Mouse (Mus musculus): ENCODE results near the gene Ak1. TPM values are rescaled to one million over a fixed set of nuclear protein-coding genes. Genes with fewer than 3 reads are reported as not detected.

Gene Ak1
- polyA plus RNA-seq, 1 experiment, result 23.5 TPM

DNA sequence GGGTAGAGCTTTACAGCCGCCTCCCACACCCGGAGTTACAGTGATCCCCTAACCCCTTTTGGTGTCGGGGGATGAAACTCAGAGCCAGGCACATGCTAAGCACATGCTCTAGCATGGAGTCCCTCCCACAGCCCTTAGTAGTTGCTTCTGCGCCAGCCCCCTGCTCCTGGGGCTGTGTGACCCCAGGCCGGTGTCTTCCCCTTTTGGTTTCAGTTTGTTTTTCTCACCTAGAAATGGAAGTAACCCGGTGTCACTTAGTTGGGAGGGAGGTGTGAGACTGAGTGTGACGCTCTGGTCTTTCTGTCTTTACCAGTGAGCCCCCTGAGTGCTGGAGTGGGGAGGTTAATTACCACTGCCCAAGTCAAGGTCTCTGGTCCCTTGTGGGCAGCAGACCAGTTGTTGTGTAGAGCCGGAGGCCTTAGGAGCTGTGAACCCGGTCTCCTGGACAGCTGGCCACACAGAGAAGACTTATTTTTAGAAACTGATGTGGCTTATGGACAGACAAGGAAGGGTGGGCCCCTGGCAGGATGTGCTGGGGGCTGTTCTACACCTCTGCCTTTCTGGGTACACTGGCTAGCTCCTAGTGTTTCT is 33.7 kb upstream of the Ak1 start:
- Histone ChIP-seq H3K36me3 (ENCODE audit: control insufficient read depth, insufficient read depth, low read length) (no peaks in the 10 kb centered on the region), H3K27me3 (ENCODE audit: control insufficient read depth, insufficient read depth, low read length) (no peaks in the 10 kb centered on the region), H3K4me1 (replicated peaks; ENCODE audit: control insufficient read depth, insufficient read depth, low read length) (peaks cover 22% of the 10 kb centered on the region), H3K4me3 (ENCODE audit: control insufficient read depth, insufficient read depth, low read length) (peak overlapping the region; percentile 67), H3K27ac (ENCODE audit: control insufficient read depth, insufficient read depth, low read length) (peak overlapping the region; percentile 61; the same call in 1 of the 2 replicates)
- peak; percentile 30 for DNase-seq
- WGBS, result 4% methylated on average over 9 of the region's 9 CpGs
- TF ChIP-seq POLR2A (IDR thresholded peaks at IDR 0.05; ENCODE audit: control insufficient read depth, extremely low read depth, insufficient read depth, low read length, poor library complexity) (no peak), CTCF (IDR thresholded peaks at IDR 0.05; ENCODE audit: borderline replicate concordance, control insufficient read depth, extremely low read depth, insufficient read depth, low read length, poor library complexity) (no peak)

DNA sequence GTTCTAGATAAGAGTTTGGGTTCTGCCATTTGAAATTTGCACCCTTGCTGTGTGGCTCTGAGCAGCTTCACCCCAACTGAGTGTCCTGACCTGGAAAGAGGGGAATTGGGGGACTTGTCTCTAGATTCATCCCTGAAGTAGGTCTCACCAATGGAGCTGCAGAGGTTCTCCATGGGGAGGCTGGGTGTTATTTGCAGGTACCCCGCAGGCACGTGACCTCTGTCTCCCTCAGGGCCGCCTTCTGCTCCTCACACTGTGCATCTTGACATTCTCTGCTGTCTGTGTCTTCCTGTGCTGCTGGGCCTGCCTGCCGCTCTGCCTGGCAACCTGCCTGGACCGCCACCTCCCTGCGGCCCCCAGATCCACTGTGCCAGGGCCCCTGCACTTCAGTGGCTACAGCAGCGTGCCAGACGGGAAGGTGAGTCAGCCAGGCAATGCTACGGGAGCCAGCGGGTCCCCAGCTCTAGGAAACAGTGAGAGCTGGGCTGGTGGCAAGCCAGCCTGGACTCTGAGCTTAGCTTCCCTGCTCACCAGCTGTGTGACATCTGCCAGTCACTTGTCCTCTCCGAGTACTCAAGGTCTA is 32.3 kb upstream of the Ak1 start:
- Histone ChIP-seq H3K4me3 (ENCODE audit: control insufficient read depth, insufficient read depth, low read length) (no peak overlapping the region), H3K27ac (ENCODE audit: control insufficient read depth, insufficient read depth, low read length) (no peak overlapping the region), H3K36me3 (ENCODE audit: control insufficient read depth, insufficient read depth, low read length) (no peaks in the 10 kb centered on the region), H3K4me1 (replicated peaks; ENCODE audit: control insufficient read depth, insufficient read depth, low read length) (peaks cover 16% of the 10 kb centered on the region), H3K27me3 (ENCODE audit: control insufficient read depth, insufficient read depth, low read length) (no peaks in the 10 kb centered on the region)
- WGBS, result 92% methylated on average over 11 of the region's 11 CpGs
- no peak for DNase-seq
- no peak for TF ChIP-seq POLR2A (IDR thresholded peaks at IDR 0.05; ENCODE audit: control insufficient read depth, extremely low read depth, insufficient read depth, low read length, poor library complexity)
- no peak for TF ChIP-seq CTCF (IDR thresholded peaks at IDR 0.05; ENCODE audit: borderline replicate concordance, control insufficient read depth, extremely low read depth, insufficient read depth, low read length, poor library complexity)

DNA sequence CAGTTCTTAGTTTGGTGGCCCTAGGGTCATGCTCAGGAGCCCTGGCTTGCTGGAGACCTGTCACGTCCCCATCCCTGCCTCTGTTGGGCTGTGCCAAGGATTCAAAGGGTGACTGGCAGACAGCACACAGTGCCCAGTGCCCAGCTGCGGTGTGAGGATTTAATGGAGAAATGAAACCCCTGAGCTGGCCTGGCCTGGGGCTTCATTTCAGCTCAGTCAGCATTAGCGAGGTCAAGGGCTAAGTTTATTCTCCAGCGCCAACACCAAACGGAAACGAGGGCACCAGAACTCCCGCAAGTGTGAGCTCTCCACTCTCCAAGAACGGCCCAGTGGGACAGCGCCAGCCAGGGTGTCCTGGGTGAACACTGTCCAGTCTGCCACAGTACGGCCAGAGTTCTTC is 31.3 kb upstream of the Ak1 start:
- H3K27ac ChIP-seq (ENCODE audit: control insufficient read depth, insufficient read depth, low read length), result no peak overlapping the region
- DNase-seq, result no peak
- H3K27me3 ChIP-seq (ENCODE audit: control insufficient read depth, insufficient read depth, low read length), result no peaks in the 10 kb centered on the region
- no peaks in the 10 kb centered on the region for H3K36me3 ChIP-seq (ENCODE audit: control insufficient read depth, insufficient read depth, low read length)
- H3K4me1 ChIP-seq (replicated peaks; ENCODE audit: control insufficient read depth, insufficient read depth, low read length), result peaks cover 16% of the 10 kb centered on the region
- TF ChIP-seq POLR2A (IDR thresholded peaks at IDR 0.05; ENCODE audit: control insufficient read depth, extremely low read depth, insufficient read depth, low read length, poor library complexity) (no peak), CTCF (IDR thresholded peaks at IDR 0.05; ENCODE audit: borderline replicate concordance, control insufficient read depth, extremely low read depth, insufficient read depth, low read length, poor library complexity) (no peak)
- no peak overlapping the region for H3K4me3 ChIP-seq (ENCODE audit: control insufficient read depth, insufficient read depth, low read length)
- WGBS, result 94% methylated on average over 10 of the region's 10 CpGs

DNA sequence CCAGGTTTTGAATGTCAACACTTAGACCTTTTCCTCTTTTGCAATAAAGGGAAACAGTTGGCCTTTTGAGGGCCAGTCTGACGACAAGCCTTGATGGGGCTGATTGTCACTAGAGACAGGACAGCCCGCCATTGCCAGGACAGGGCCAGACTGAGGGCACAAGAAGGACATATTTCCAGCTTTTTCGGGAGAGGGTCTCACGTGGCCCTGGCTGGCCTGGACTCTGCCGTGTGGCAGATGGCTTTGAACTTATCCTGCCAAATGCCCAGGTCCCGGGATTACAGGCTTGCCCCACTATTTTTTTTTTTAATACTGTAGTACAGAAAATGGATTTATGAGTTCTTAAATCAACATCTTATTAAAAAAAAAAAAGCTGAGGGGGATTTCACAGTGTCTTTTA is 30.3 kb upstream of the Ak1 start:
- H3K27ac ChIP-seq (ENCODE audit: control insufficient read depth, insufficient read depth, low read length), result no peak overlapping the region
- 93% methylated on average over 6 of the region's 6 CpGs for WGBS
- DNase-seq, result no peak
- H3K27me3 ChIP-seq (ENCODE audit: control insufficient read depth, insufficient read depth, low read length), result no peaks in the 10 kb centered on the region
- TF ChIP-seq POLR2A (IDR thresholded peaks at IDR 0.05; ENCODE audit: control insufficient read depth, extremely low read depth, insufficient read depth, low read length, poor library complexity), result no peak
- TF ChIP-seq CTCF (IDR thresholded peaks at IDR 0.05; ENCODE audit: borderline replicate concordance, control insufficient read depth, extremely low read depth, insufficient read depth, low read length, poor library complexity), result no peak
- H3K4me1 ChIP-seq (replicated peaks; ENCODE audit: control insufficient read depth, insufficient read depth, low read length), result peaks cover 16% of the 10 kb centered on the region
- H3K4me3 ChIP-seq (ENCODE audit: control insufficient read depth, insufficient read depth, low read length), result no peak overlapping the region
- no peaks in the 10 kb centered on the region for H3K36me3 ChIP-seq (ENCODE audit: control insufficient read depth, insufficient read depth, low read length)

DNA sequence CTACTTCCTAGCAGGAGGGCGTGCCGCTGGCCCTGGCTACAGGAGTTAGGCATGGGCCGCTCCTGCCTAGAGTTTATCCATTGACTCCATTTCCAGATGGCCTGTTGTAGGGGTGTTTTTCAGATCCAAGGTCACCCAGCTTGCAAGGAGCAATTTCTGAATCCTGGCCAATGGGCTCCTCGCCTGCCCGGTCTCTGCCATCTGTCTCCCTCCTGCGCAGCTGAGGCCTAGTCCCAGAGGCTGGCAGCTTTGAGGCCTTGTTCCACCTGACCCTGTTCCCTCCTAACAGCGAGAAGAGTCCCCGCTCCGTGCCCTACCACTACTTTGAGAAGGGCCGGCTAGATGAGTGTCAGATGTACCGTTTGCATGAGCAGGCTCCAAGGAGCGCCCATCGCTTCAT is 24.8 kb upstream of the Ak1 start:
- 96% methylated on average over 13 of the region's 13 CpGs for WGBS
- TF ChIP-seq CTCF (IDR thresholded peaks at IDR 0.05; ENCODE audit: borderline replicate concordance, control insufficient read depth, extremely low read depth, insufficient read depth, low read length, poor library complexity), result no peak
- TF ChIP-seq POLR2A (IDR thresholded peaks at IDR 0.05; ENCODE audit: control insufficient read depth, extremely low read depth, insufficient read depth, low read length, poor library complexity), result no peak

DNA sequence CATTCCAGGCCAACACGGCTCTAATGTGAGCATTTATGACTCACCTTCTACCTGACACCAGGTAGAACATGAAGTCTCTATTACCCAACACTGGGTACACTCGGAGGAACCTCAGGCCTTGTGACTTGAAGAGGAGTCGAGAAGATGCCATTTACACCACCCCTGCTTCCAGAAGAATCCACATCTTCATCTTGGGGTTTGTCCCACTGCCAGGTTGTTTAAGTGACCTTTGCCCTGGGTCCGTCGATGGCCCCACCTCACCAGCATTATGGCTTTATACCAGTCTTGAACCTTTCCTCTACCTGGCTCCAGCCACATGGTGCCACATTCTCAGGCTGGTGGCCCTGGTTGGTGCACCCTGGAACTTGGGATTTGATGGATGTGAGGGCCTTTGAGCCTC is 24.3 kb upstream of the Ak1 start:
- H3K27ac ChIP-seq (ENCODE audit: control insufficient read depth, insufficient read depth, low read length), result no peak overlapping the region
- no peak overlapping the region for H3K4me3 ChIP-seq (ENCODE audit: control insufficient read depth, insufficient read depth, low read length)
- H3K27me3 ChIP-seq (ENCODE audit: control insufficient read depth, insufficient read depth, low read length), result no peaks in the 10 kb centered on the region
- WGBS, result 96% methylated on average over 5 of the region's 5 CpGs
- TF ChIP-seq CTCF (IDR thresholded peaks at IDR 0.05; ENCODE audit: borderline replicate concordance, control insufficient read depth, extremely low read depth, insufficient read depth, low read length, poor library complexity), result no peak
- TF ChIP-seq POLR2A (IDR thresholded peaks at IDR 0.05; ENCODE audit: control insufficient read depth, extremely low read depth, insufficient read depth, low read length, poor library complexity), result no peak
- H3K36me3 ChIP-seq (ENCODE audit: control insufficient read depth, insufficient read depth, low read length), result no peaks in the 10 kb centered on the region
- H3K4me1 ChIP-seq (replicated peaks; ENCODE audit: control insufficient read depth, insufficient read depth, low read length), result peaks cover 2% of the 10 kb centered on the region; the same call in 1 of the 2 replicates
- no peak for DNase-seq

More for the DNA sequence above, 24.8 kb upstream of the Ak1 start:
- no peak for DNase-seq
- H3K27ac ChIP-seq (ENCODE audit: control insufficient read depth, insufficient read depth, low read length), result no peak overlapping the region
- H3K4me3 ChIP-seq (ENCODE audit: control insufficient read depth, insufficient read depth, low read length), result no peak overlapping the region
- H3K4me1 ChIP-seq (replicated peaks; ENCODE audit: control insufficient read depth, insufficient read depth, low read length), result no peaks in the 10 kb centered on the region; the same call in 1 of the 2 replicates
- no peaks in the 10 kb centered on the region for H3K36me3 ChIP-seq (ENCODE audit: control insufficient read depth, insufficient read depth, low read length)
- H3K27me3 ChIP-seq (ENCODE audit: control insufficient read depth, insufficient read depth, low read length), result no peaks in the 10 kb centered on the region
